Mouse (Mus musculus): ENCODE results near the gene Dnmt3c.

DNA sequence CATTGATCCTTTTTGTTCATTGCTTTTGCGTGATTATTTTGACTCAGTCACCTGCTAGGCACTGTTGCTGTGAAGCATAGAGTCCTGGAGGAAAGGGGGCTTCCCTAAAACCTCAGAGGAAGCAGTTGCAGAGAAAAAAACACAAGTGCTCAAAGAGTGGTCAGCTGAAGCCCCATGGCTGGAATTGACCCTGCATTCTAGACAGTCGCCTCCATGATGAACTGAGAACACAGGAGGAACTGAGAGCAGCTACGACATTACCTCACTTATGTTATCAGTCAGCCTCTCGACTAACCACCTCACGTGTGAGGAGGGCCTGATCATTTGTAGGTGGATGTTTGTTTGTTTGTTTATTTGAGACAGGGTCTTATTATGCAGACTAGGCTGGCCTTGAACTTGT lies 65.7 kb downstream of the Dnmt3c start:
- no peak for TF ChIP-seq MAFK (IDR thresholded peaks at IDR 0.05; ENCODE audit: insufficient read depth, low read depth, low read length)
- no peak for TF ChIP-seq ZC3H11A (IDR thresholded peaks at IDR 0.05; ENCODE audit: borderline replicate concordance, low read depth, low read length)
- TF ChIP-seq HCFC1 (IDR thresholded peaks at IDR 0.05; ENCODE audit: borderline replicate concordance, insufficient read depth, low read length) = no peak
- TF ChIP-seq ZNF384 (IDR thresholded peaks at IDR 0.05; ENCODE audit: low read depth, low read length) = no peak
